Mouse (Mus musculus) liver, adult 2 months (tissue): Measurements from ENCODE around the gene Olfr975. TPM values are rescaled to one million over a fixed set of nuclear protein-coding genes. Genes with fewer than 3 reads are reported as not detected.

Experiments
- DNase-seq: peaks from one replicate; pipeline ENCODE4 v3.0.0-alpha.2; 2011; ENCODE audit warnings: low read depth, low spot score; ENCODE audit errors: extremely low read depth
- H3K27ac ChIP-seq: fragments of 200-500 bp; replicated peaks from 2 replicates; pipeline ENCODE4 v1.5.1; 2012; ENCODE audit warnings: low read depth, mild to moderate bottlenecking, control low read depth, inconsistent platforms, low read length; ENCODE audit not compliant: insufficient read depth
- H3K27me3 ChIP-seq: fragments of 200-500 bp; 2 replicates; pipeline ENCODE4 v1.6.1; 2012; ENCODE audit warnings: mild to moderate bottlenecking, moderate library complexity, low read length, inconsistent platforms; ENCODE audit not compliant: control insufficient read depth, insufficient read depth
- H3K36me3 ChIP-seq: fragments of 200-500 bp; 2 replicates; pipeline ENCODE4 v1.6.1; 2012; ENCODE audit warnings: low read length, inconsistent platforms; ENCODE audit not compliant: control insufficient read depth, insufficient read depth
- H3K4me1 ChIP-seq: fragments of 200-500 bp; 2 replicates; pipeline ENCODE4 v1.6.1; 2011; ENCODE audit warnings: low read length; ENCODE audit not compliant: control insufficient read depth, insufficient read depth
- H3K4me3 ChIP-seq: fragments of 200-500 bp; 2 replicates; pipeline ENCODE4 v1.5.1; 2011; ENCODE audit warnings: low read depth, mild to moderate bottlenecking, control low read depth, low read length, moderate library complexity; ENCODE audit not compliant: insufficient read depth
- H3K79me2 ChIP-seq: fragments of 200-500 bp; 2 replicates; pipeline ENCODE4 v1.6.1; 2012; ENCODE audit warnings: inconsistent platforms, mild to moderate bottlenecking, low read length, moderate library complexity; ENCODE audit not compliant: control insufficient read depth, insufficient read depth
- H3K9ac ChIP-seq: fragments of 200-500 bp; 2 replicates; pipeline ENCODE4 v1.6.1; 2012; ENCODE audit warnings: low read depth, mild to moderate bottlenecking, control low read depth, inconsistent platforms, low read length
- CTCF ChIP-seq: fragments of 200-500 bp; IDR thresholded peaks from 2 replicates; pipeline ENCODE4 v1.5.1; 2011; ENCODE audit warnings: low read depth, low read length, control low read depth
- POLR2A ChIP-seq: fragments of 200-500 bp; IDR thresholded peaks from 2 replicates; pipeline ENCODE4 v1.6.1; 2011; ENCODE audit warnings: low read length, control low read depth; ENCODE audit not compliant: insufficient read depth; ENCODE audit errors: extremely low read depth
- WGBS: fragments of 180-500 bp; shearing (Covaris S2); methylation state at CpG from one replicate; pipeline ENCODE4 v1.1.7; 2018; 5-methylcytosine and 5-hydroxymethylcytosine counted together
- polyA plus RNA-seq: library from polyadenylated mRNA; depleted of rRNA; stranded (reverse); fragments of >200 nt; gene quantifications from 2 replicates; pipeline ENCODE4 v1.2.3, GENCODE M21; 2012; rRNA removed
- total RNA-seq: library from RNA; depleted of rRNA; stranded (reverse); fragments of >200 nt; gene quantifications from 2 replicates; pipeline ENCODE4 v1.2.3, GENCODE M21; 2014; rRNA removed

The Olfr975 gene
- total and polyA plus RNA-seq, 2 experiments = not detected

DNA sequence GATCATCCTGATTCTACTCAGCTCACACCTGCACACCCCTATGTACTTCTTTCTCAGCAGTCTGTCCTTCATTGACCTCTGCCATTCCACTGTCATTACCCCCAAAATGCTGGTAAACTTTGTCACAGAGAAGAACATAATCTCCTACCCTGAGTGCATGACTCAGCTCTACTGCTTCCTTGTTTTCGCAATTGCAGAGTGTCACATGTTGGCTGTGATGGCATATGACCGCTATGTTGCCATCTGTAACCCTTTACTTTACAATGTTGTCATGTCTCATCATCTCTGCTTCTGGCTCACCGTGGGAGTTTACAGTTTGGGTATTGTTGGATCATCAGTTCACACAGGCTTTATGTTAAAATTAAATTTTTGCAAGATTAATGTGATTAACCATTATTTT is 41.9 kb downstream of the Olfr975 start:
- 73% methylated on average over 3 of the region's 3 CpGs for WGBS
- Histone ChIP-seq H3K27me3 (no peaks in the 10 kb centered on the region), H3K36me3 (no peaks in the 10 kb centered on the region), H3K79me2 (no peaks in the 10 kb centered on the region), H3K4me3 (no peak overlapping the region), H3K27ac (no peak overlapping the region), H3K4me1 (no peaks in the 10 kb centered on the region), H3K9ac (no peak overlapping the region)
- TF ChIP-seq CTCF = no peak
- no peak for TF ChIP-seq POLR2A
- DNase-seq = no peak

DNA sequence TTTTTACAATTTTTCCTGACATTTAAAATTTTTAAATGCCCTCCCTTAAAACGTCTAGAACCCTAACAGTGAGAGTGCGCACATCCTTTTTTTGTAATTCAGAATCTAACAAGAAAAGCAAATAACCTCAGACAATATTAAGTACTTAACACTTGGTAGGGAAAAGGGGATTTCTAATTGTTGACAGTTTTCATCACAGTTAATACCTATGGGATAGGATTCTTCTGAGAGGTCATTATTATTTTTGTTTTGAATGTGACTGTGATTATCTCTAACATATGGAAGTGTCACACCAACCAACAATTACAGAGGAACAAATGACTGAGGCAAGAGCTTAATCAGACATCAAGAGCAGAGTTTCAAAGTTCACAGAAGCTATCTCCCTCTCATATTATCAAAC is 44.8 kb downstream of the Olfr975 start, which contains the start of gene Olfr229:
Gene Olfr229 (plus strand): TSS at position 301 of the 400 bp plus-strand sequence.
- Histone ChIP-seq H3K27ac (no peak within 1 kb of the TSS), H3K36me3 (no peaks in the 10 kb centered on the region), H3K4me3 (no peak within 1 kb of the TSS), H3K79me2 (no peaks in the 10 kb centered on the region), H3K27me3 (no peaks in the 10 kb centered on the region), H3K9ac (no peak within 1 kb of the TSS), H3K4me1 (no peaks in the 10 kb centered on the region)
- 58% methylated on average over 2 of the region's 2 CpGs for WGBS
- TF ChIP-seq POLR2A (no peak), CTCF (no peak)
- DNase-seq = no peak

GRCm38 (mm10) chr9:39905106-39905505 is 46.7 kb downstream of the Olfr975 start:
- Histone ChIP-seq H3K4me1 (no peaks in the 10 kb centered on the region), H3K27ac (no peak overlapping the region), H3K36me3 (no peaks in the 10 kb centered on the region), H3K27me3 (no peaks in the 10 kb centered on the region), H3K9ac (no peak overlapping the region), H3K4me3 (no peak overlapping the region), H3K79me2 (no peaks in the 10 kb centered on the region)
- DNase-seq = no peak
- 66% methylated on average over 6 of the region's 6 CpGs for WGBS
- TF ChIP-seq CTCF (no peak), POLR2A (no peak)

Other genes with a start within 250 kb of the Olfr975 start
- gene Olfr149, start 244.9 kb downstream of the Olfr975 start, total RNA-seq = not detected in 2 replicates
- not detected in 2 replicates for gene Olfr149, start 244.9 kb downstream of the Olfr975 start, polyA plus RNA-seq
- gene Olfr965, start 240.7 kb downstream of the Olfr975 start, total RNA-seq = not detected in 2 replicates
- not detected in 2 replicates for gene Olfr965, start 240.7 kb downstream of the Olfr975 start, polyA plus RNA-seq
- not detected in 2 replicates for gene Olfr150, start 221.1 kb downstream of the Olfr975 start, total RNA-seq
- not detected in 2 replicates for gene Olfr150, start 221.1 kb downstream of the Olfr975 start, polyA plus RNA-seq
- gene Olfr967, start 205.8 kb downstream of the Olfr975 start, total RNA-seq = not detected in 2 replicates
- not detected in 2 replicates for gene Olfr967, start 205.8 kb downstream of the Olfr975 start, polyA plus RNA-seq
- not detected in 2 replicates for gene Olfr968, start 168.8 kb downstream of the Olfr975 start, total RNA-seq
- gene Olfr968, start 168.8 kb downstream of the Olfr975 start, polyA plus RNA-seq = not detected in 2 replicates
- gene Olfr969, start 161.1 kb downstream of the Olfr975 start, total RNA-seq = not detected in 2 replicates
- gene Olfr969, start 161.1 kb downstream of the Olfr975 start, polyA plus RNA-seq = not detected in 2 replicates
- not detected in 2 replicates for gene Olfr970, start 143.2 kb downstream of the Olfr975 start, total RNA-seq
- not detected in 2 replicates for gene Olfr970, start 143.2 kb downstream of the Olfr975 start, polyA plus RNA-seq
- not detected in 2 replicates for gene Olfr971, start 115.2 kb downstream of the Olfr975 start, total RNA-seq
- gene Olfr971, start 115.2 kb downstream of the Olfr975 start, polyA plus RNA-seq = not detected in 2 replicates
- not detected in 2 replicates for gene Olfr972, start 85.6 kb downstream of the Olfr975 start, total RNA-seq
- gene Olfr972, start 85.6 kb downstream of the Olfr975 start, polyA plus RNA-seq = not detected in 2 replicates
- not detected in 2 replicates for gene Olfr229, start 44.7 kb downstream of the Olfr975 start, total RNA-seq
- not detected in 2 replicates for gene Olfr229, start 44.7 kb downstream of the Olfr975 start, polyA plus RNA-seq
- not detected in 2 replicates for gene Olfr974, start 14.5 kb downstream of the Olfr975 start, total RNA-seq
- gene Olfr974, start 14.5 kb downstream of the Olfr975 start, polyA plus RNA-seq = not detected in 2 replicates
- not detected in 2 replicates for gene Olfr976, start 9.1 kb upstream of the Olfr975 start, total RNA-seq
- not detected in 2 replicates for gene Olfr976, start 9.1 kb upstream of the Olfr975 start, polyA plus RNA-seq
- not detected in 2 replicates for gene Olfr978, start 40.1 kb upstream of the Olfr975 start, total RNA-seq
- not detected in 2 replicates for gene Olfr978, start 40.1 kb upstream of the Olfr975 start, polyA plus RNA-seq
- not detected in 2 replicates for gene Olfr979, start 51.4 kb upstream of the Olfr975 start, total RNA-seq
- gene Olfr979, start 51.4 kb upstream of the Olfr975 start, polyA plus RNA-seq = not detected in 2 replicates
- gene Olfr980, start 57.5 kb upstream of the Olfr975 start, total RNA-seq = not detected in 2 replicates
- gene Olfr980, start 57.5 kb upstream of the Olfr975 start, polyA plus RNA-seq = not detected in 2 replicates
- gene Olfr981, start 69.4 kb upstream of the Olfr975 start, total RNA-seq = not detected in 2 replicates
- gene Olfr981, start 69.4 kb upstream of the Olfr975 start, polyA plus RNA-seq = not detected in 2 replicates
- gene Olfr982, start 121.8 kb upstream of the Olfr975 start, total RNA-seq = not detected in 2 replicates
- gene Olfr982, start 121.8 kb upstream of the Olfr975 start, polyA plus RNA-seq = not detected in 2 replicates
- gene Olfr983, start 141.5 kb upstream of the Olfr975 start, total RNA-seq = not detected in 2 replicates
- not detected in 2 replicates for gene Olfr983, start 141.5 kb upstream of the Olfr975 start, polyA plus RNA-seq
- not detected in 2 replicates for gene Olfr984, start 162.2 kb upstream of the Olfr975 start, total RNA-seq
- not detected in 2 replicates for gene Olfr984, start 162.2 kb upstream of the Olfr975 start, polyA plus RNA-seq
- not detected in 2 replicates for gene Olfr985, start 178.1 kb upstream of the Olfr975 start, total RNA-seq
- gene Olfr985, start 178.1 kb upstream of the Olfr975 start, polyA plus RNA-seq = not detected in 2 replicates
- gene Tmem225, start 196.1 kb upstream of the Olfr975 start, total RNA-seq = not detected in 2 replicates
- not detected in 2 replicates for gene Tmem225, start 196.1 kb upstream of the Olfr975 start, polyA plus RNA-seq
- 0.09 TPM in 1 of 2 replicates, not detected in the other for gene Olfr986, start 228.9 kb upstream of the Olfr975 start, total RNA-seq
- not detected in 2 replicates for gene Olfr986, start 228.9 kb upstream of the Olfr975 start, polyA plus RNA-seq
- gene Zfp202, start 240.3 kb upstream of the Olfr975 start, total RNA-seq = 0.65 and 0.67 TPM in 2 replicates
- gene Zfp202, start 240.3 kb upstream of the Olfr975 start, polyA plus RNA-seq = 0.28 and 0.29 TPM in 2 replicates